Mouse (Mus musculus): ENCODE measurements around the gene Elmsan1. TPM values are rescaled to one million over a fixed set of nuclear protein-coding genes. Genes with fewer than 3 reads are reported as not detected.

The Elmsan1 gene
- 189 TPM for polyA plus RNA-seq (2017; shearing (Covaris generic))

GRCm38 (mm10) chr12:84218289-84219120 is at the start of gene Elmsan1:
Gene Elmsan1, minus strand, starts transcription at chr12:84218881.

GRCm38 (mm10) chr12:84147954-84148621 is 70.6 kb downstream of the Elmsan1 start, which contains the start of gene Pnma1:
Gene Pnma1, minus strand, starts transcription at chr12:84148489.

GRCm38 (mm10) chr12:84114153-84114994 is 104.3 kb downstream of the Elmsan1 start, which contains the start of gene Dnal1:
Gene Dnal1, plus strand, starts transcription at chr12:84114366.

GRCm38 (mm10) chr12:84100604-84101492 is 117.8 kb downstream of the Elmsan1 start, which contains the start of gene Acot6:
Gene Acot6, plus strand, starts transcription at chr12:84100654.

Other genes starting within 250 kb of the Elmsan1 start
- not detected for gene Heatr4, start 234.0 kb downstream of the Elmsan1 start, polyA plus RNA-seq (2017; shearing (Covaris generic))
- 14.7 TPM for gene Acot2, start 231.0 kb downstream of the Elmsan1 start, polyA plus RNA-seq (2017; shearing (Covaris generic))
- not detected for gene Acot1, start 209.4 kb downstream of the Elmsan1 start, polyA plus RNA-seq (2017; shearing (Covaris generic))
- gene Acot4, start 180.5 kb downstream of the Elmsan1 start, polyA plus RNA-seq (2017; shearing (Covaris generic)) = 0.16 TPM
- gene Gm49366, start 179.9 kb downstream of the Elmsan1 start, polyA plus RNA-seq (2017; shearing (Covaris generic)) = not detected
- gene Acot3, start 166.7 kb downstream of the Elmsan1 start, polyA plus RNA-seq (2017; shearing (Covaris generic)) = 0.12 TPM
- gene Acot5, start 149.6 kb downstream of the Elmsan1 start, polyA plus RNA-seq (2017; shearing (Covaris generic)) = not detected
- 2.3 TPM for gene Acot6, start 118.2 kb downstream of the Elmsan1 start, polyA plus RNA-seq (2017; shearing (Covaris generic))
- gene Dnal1, start 104.5 kb downstream of the Elmsan1 start, polyA plus RNA-seq (2017; shearing (Covaris generic)) = 0.80 TPM
- gene Pnma1, start 70.4 kb downstream of the Elmsan1 start, polyA plus RNA-seq (2017; shearing (Covaris generic)) = 0.16 TPM
- 21.2 TPM for gene Ptgr2, start 66.4 kb upstream of the Elmsan1 start, polyA plus RNA-seq (2017; shearing (Covaris generic))
- gene Zfp410, start 98.0 kb upstream of the Elmsan1 start, polyA plus RNA-seq (2017; shearing (Covaris generic)) = 63.5 TPM
- 18.7 TPM for gene Coq6, start 142.8 kb upstream of the Elmsan1 start, polyA plus RNA-seq (2017; shearing (Covaris generic))
- 0.51 TPM for gene Fam161b, start 143.0 kb upstream of the Elmsan1 start, polyA plus RNA-seq (2017; shearing (Covaris generic))
- gene Entpd5, start 190.1 kb upstream of the Elmsan1 start, polyA plus RNA-seq (2017; shearing (Covaris generic)) = 60.3 TPM
- gene Bbof1, start 190.2 kb upstream of the Elmsan1 start, polyA plus RNA-seq (2017; shearing (Covaris generic)) = 2.1 TPM
- 35.2 TPM for gene Rnf113a2, start 198.3 kb upstream of the Elmsan1 start, polyA plus RNA-seq (2017; shearing (Covaris generic))
- gene Aldh6a1, start 232.1 kb upstream of the Elmsan1 start, polyA plus RNA-seq (2017; shearing (Covaris generic)) = 12.9 TPM
- gene Lin52, start 232.5 kb upstream of the Elmsan1 start, polyA plus RNA-seq (2017; shearing (Covaris generic)) = 25.4 TPM

All from effector memory CD4-positive, alpha-beta T cell, adult 5 months (primary cell).